Mouse (Mus musculus) neural tube, postnatal 0 days (tissue): ENCODE data around the gene Gm6169. TPM values are rescaled to one million over a fixed set of nuclear protein-coding genes. Genes with fewer than 3 reads are reported as not detected.

Experiments used
- polyA plus RNA-seq: library from polyadenylated mRNA; unstranded; fragments of >200 nt; fragmentation: Nextera tagmentation; extraction: Ambion mirVana; gene quantifications from 2 replicates; pipeline ENCODE4 v1.2.1, GENCODE M21; 2015

Gm6169 gene
- 1.4 and 1.5 TPM in 2 replicates for polyA plus RNA-seq

GRCm38 (mm10) chr13:97099187-97099852 lies at the start of gene Gm6169:
Gm6169 (minus strand) TSS chr13:97099237.

GRCm38 (mm10) chr13:97137466-97138400 lies 38.7 kb upstream of the Gm6169 start, which contains the start of the genes Gfm2 and Nsa2:
Gfm2 (plus strand) TSS chr13:97137937.
Nsa2 (minus strand) TSS chr13:97137937.

GRCm38 (mm10) chr13:97066649-97067550 lies 32.1 kb downstream of the Gm6169 start, which contains the start of gene Fam169a:
Fam169a (plus strand) TSS chr13:97067286.

Other genes with a start within 250 kb of the Gm6169 start
- 0.12 and 0.13 TPM in 2 replicates for gene Gcnt4, start 174.5 kb downstream of the Gm6169 start, polyA plus RNA-seq
- not detected in 2 replicates for gene 1700029F12Rik, start 64.9 kb downstream of the Gm6169 start, polyA plus RNA-seq
- 24.4 and 24.6 TPM in 2 replicates for gene Fam169a, start 32.0 kb downstream of the Gm6169 start, polyA plus RNA-seq
- gene Gfm2, start 38.7 kb upstream of the Gm6169 start, polyA plus RNA-seq, result 24.2 and 26.6 TPM in 2 replicates
- gene Nsa2, start 38.7 kb upstream of the Gm6169 start, polyA plus RNA-seq, result 41.7 and 43.7 TPM in 2 replicates
- 80.5 and 88.2 TPM in 2 replicates for gene Hexb, start 99.1 kb upstream of the Gm6169 start, polyA plus RNA-seq
- 39.3 and 42.7 TPM in 2 replicates for gene Enc1, start 141.9 kb upstream of the Gm6169 start, polyA plus RNA-seq